Mouse (Mus musculus) kidney, adult 2 months (tissue): Measurements from ENCODE around the gene G430095P16Rik. TPM values are rescaled to one million over a fixed set of nuclear protein-coding genes. Genes with fewer than 3 reads are reported as not detected.
A peak's percentile ranks its signal among the peaks of the same experiment; 100 is the strongest.

Experiments used
- DNase-seq: peaks from one replicate; pipeline ENCODE4 v3.0.0; 2021
- H3K27ac ChIP-seq: fragments of 200-500 bp; 2 replicates; pipeline ENCODE4 v1.5.1; 2012; ENCODE audit warnings: low read depth, low read length, control low read depth, inconsistent platforms; ENCODE audit not compliant: insufficient read depth
- H3K27me3 ChIP-seq: fragments of 200-500 bp; replicated peaks from 2 replicates; pipeline ENCODE4 v1.6.1; 2012; ENCODE audit warnings: mild to moderate bottlenecking, moderate library complexity, low read length, inconsistent platforms; ENCODE audit not compliant: control insufficient read depth, insufficient read depth
- H3K36me3 ChIP-seq: fragments of 200-500 bp; 2 replicates; pipeline ENCODE4 v1.6.1; 2012; ENCODE audit warnings: mild to moderate bottlenecking, moderate library complexity, low read length, inconsistent platforms; ENCODE audit not compliant: control insufficient read depth, insufficient read depth
- H3K4me1 ChIP-seq: fragments of 200-500 bp; 2 replicates; pipeline ENCODE4 v1.6.1; 2011; ENCODE audit warnings: low read length; ENCODE audit not compliant: control insufficient read depth, insufficient read depth
- H3K4me3 ChIP-seq: fragments of 200-500 bp; 2 replicates; pipeline ENCODE4 v1.5.1; 2011; ENCODE audit warnings: mild to moderate bottlenecking, low read depth, low read length, control low read depth; ENCODE audit not compliant: insufficient read depth
- CTCF ChIP-seq: fragments of 200-500 bp; conservative IDR thresholded peaks from 2 replicates; pipeline ENCODE4 v1.5.1; 2011; ENCODE audit warnings: low read depth, mild to moderate bottlenecking, control low read depth, low read length, moderate library complexity, mixed read lengths; ENCODE audit not compliant: insufficient read depth, insufficient read length
- POLR2A ChIP-seq: fragments of 200-500 bp; IDR thresholded peaks from one replicate; pipeline ENCODE4 v1.6.1; 2011; ENCODE audit warnings: low read depth, low read length, control low read depth
- WGBS: fragments of 180-500 bp; shearing (Covaris S2); methylation state at CpG from one replicate; pipeline ENCODE4 v1.1.7; 2018; 5-methylcytosine and 5-hydroxymethylcytosine counted together
- polyA plus RNA-seq: library from polyadenylated mRNA; depleted of rRNA; stranded (reverse); fragments of >200 nt; gene quantifications from 2 replicates; pipeline ENCODE4 v1.2.3, GENCODE M21; 2012

G430095P16Rik gene
- polyA plus RNA-seq, 1 experiment = 0.81 TPM

DNA sequence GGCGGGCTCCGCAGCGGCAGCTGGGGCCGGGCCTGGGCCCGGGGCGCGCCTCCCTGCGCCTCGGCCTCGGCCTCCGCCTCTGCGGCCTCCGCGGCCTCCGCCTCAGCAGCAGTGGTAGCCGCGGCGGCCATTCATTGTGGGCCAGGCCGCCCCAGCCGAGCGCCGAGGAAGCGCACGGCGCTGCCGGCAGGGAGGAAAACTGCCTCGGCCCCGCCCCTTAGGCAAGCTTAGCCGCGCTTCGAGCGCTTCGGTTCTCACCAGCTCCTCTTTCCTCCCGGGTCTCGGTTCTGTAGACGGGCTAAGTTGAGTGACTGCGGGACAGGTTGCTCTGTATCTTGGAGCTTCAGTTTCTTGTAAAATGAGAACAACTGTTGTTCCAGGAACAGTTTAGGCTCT is 35.1 kb upstream of the G430095P16Rik start, which contains the start of gene Nacc1:
TSS of gene Nacc1 (minus strand) at position 158 of the 396 bp plus-strand sequence.
- WGBS = under 1% methylated on average over 33 of the region's 37 CpGs
- peaks cover 25% of the 10 kb centered on the region for H3K4me1 ChIP-seq
- H3K4me3 ChIP-seq = peak within 1 kb of the TSS; percentile 88
- TF ChIP-seq POLR2A (no peak), CTCF (no peak)
- no peaks in the 10 kb centered on the region for H3K27me3 ChIP-seq
- no peaks in the 10 kb centered on the region for H3K36me3 ChIP-seq
- H3K27ac ChIP-seq = peak within 1 kb of the TSS; percentile 76
- DNase-seq = peak; percentile 93

DNA sequence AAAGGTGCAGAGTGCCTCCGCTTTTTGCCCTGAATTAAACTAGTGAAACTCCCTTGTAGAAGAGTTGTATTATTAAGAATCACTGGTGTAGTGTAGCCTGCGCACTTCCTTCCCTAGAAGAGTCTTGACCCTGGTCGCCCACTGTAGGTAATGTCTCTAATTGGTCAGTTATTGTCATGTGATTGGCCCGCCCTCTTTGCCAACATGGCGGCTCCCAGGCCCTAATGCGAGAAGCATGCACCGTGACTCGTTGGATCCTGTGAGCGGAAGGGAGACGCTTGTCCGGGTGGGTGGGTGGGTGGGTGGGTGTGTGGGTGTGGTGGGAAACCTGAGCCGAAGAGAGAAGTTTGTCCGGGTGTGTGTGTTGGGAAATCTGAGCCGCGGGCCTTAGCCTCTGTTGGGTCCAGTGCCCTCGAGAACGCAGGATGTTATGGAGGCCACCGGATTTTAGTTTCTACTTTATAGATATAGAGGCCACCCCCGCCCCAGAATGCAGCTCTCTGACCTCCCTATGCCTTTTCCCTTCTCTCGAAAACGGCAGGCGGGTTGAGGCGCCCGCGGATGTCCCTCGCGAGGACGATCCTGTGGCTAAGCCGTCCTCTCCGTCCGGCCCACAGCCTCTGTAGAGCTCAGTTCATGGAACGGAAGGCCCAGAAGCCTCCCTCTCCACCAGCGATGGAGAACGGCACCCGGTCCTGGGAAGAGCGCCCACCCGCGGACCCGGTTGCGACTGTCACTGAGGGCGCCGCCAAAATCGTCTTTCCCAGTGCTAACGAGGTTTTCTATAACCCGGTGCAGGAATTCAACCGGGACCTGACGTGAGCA is 33.5 kb upstream of the G430095P16Rik start:
- Histone ChIP-seq H3K27me3 (no peaks in the 10 kb centered on the region), H3K4me3 (peak overlapping the region; percentile 75), H3K4me1 (peaks cover 23% of the 10 kb centered on the region), H3K36me3 (no peaks in the 10 kb centered on the region), H3K27ac (no peak overlapping the region)
- WGBS = under 1% methylated on average over 47 of the region's 47 CpGs
- peak; percentile 97 for DNase-seq
- TF ChIP-seq POLR2A (no peak), CTCF (no peak)

DNA sequence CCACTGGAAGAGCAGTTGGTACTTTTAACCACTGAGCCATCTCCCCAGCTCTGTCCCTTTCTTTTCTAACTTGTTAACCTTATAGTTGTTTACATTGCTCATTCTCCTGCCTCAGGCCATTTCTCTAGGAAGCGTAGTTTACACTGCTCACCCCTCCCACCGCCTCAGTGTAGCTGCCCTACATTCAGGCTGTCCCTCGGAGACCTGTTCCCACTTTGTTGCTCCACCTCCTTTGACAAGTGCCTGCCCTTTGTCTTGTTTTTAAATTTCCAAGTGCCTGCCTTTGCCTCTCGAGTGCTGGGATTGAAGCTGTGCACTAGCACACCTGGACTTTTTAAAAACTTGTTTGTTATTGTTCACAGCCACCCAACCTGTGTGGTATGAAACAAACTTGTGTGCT is 29.5 kb upstream of the G430095P16Rik start:
- DNase-seq = no peak
- no peak overlapping the region for H3K4me3 ChIP-seq
- H3K36me3 ChIP-seq = no peaks in the 10 kb centered on the region
- H3K27me3 ChIP-seq = no peaks in the 10 kb centered on the region
- TF ChIP-seq POLR2A (no peak), CTCF (no peak)
- WGBS = 83% methylated on average over 4 of the region's 4 CpGs
- H3K27ac ChIP-seq = no peak overlapping the region
- H3K4me1 ChIP-seq = peaks cover 5% of the 10 kb centered on the region; the same call in 1 of the 2 replicates

DNA sequence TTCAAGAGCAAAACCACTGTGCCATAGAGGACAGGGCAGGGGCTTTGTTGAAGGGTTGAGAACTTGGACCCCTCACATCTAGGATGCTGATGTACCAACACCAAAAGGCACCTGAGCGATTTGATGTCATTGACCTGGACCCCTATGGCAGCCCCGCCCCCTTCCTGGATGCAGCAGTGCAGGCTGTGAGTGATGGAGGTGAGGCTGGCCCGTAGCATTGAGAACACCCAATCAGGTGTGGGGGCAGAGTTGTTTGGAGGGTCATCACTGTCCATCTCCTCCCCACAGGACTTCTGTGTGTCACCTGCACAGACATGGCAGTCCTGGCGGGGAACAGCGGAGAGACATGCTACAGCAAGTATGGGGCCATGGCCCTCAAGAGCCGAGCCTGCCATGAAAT is 27.7 kb upstream of the G430095P16Rik start:
- H3K4me1 ChIP-seq = 0 out of 2 replicates have a peak, but pooled peaks cover 3% of the 10 kb centered on the region
- WGBS = 88% methylated on average over 6 of the region's 6 CpGs
- no peaks in the 10 kb centered on the region for H3K36me3 ChIP-seq
- no peak overlapping the region for H3K4me3 ChIP-seq
- no peak for DNase-seq
- H3K27ac ChIP-seq = no peak overlapping the region
- TF ChIP-seq CTCF (no peak), POLR2A (no peak)
- no peaks in the 10 kb centered on the region for H3K27me3 ChIP-seq

DNA sequence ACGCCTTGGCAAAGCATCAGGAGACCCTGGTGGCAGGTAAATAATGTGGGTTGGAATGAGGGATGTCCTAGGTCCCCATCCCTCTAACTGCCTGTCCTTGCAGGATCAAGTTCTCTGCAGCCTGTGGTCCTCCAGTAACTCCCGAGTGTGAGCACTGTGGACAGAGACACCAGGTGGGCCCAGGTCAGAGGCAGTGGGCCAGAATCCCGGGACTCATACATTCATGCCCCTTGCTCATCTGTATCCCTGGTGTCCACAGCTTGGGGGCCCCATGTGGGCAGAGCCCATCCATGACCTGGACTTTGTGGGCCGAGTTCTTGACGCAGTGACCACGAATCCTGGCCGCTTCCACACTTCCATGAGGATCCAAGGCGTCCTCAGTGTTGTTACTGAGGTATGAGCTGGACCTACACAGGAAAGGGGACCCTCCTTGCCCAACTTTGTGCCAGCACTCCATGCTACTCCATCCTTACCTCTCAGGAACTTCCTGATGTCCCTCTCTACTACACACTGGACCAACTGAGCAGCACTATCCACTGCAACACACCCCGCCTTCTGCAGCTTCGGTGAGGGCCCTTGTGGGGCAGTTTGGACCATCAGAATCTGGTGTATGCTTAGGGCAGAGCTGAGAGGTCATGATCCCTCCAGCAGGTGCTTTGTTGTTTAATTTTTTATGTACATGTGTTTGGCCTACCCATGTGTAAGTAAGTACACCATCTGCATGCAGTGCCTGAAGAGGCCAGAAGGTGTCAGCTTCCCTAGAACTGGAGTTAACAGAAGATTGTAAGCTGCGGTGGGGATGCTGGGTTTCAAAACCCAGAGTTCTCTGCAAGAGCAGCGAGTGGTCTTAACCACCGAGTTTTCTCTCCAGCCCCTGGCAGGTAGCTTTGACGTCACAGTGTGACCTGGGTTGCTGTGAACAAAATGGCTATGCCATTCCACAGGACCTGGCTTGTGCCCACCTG is 25.4 kb upstream of the G430095P16Rik start:
- no peak for DNase-seq
- Histone ChIP-seq H3K27ac (no peak overlapping the region), H3K27me3 (no peaks in the 10 kb centered on the region), H3K4me3 (no peak overlapping the region), H3K36me3 (no peaks in the 10 kb centered on the region), H3K4me1 (0 out of 2 replicates have a peak, but pooled peaks cover 3% of the 10 kb centered on the region)
- TF ChIP-seq CTCF (peak; percentile 46), POLR2A (no peak)
- 88% methylated on average over 14 of the region's 14 CpGs for WGBS

DNA sequence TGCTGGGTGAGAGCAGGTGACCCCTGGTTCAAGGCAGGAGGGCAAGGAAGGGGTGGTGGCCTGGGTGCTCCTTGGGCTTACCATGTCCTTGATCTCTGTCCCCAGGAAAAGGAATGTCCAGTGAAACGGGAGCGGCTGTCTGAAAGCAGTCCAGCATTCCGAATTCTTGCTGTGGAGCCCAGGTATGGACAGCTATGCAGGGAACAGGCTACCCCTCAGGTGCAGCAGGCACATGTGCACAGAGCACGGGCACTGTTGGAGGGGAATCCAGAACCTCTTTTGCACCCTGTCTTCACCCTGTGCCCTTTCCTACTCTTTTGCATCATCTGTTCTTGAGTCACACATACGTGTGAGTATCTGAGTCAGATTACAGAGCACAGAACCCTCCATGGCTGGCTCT is 24.5 kb upstream of the G430095P16Rik start:
- DNase-seq = no peak
- TF ChIP-seq POLR2A = no peak
- no peak for TF ChIP-seq CTCF
- H3K4me1 ChIP-seq = 0 out of 2 replicates have a peak, but pooled peaks cover 3% of the 10 kb centered on the region
- no peak overlapping the region for H3K27ac ChIP-seq
- 90% methylated on average over 5 of the region's 5 CpGs for WGBS
- no peaks in the 10 kb centered on the region for H3K36me3 ChIP-seq
- H3K4me3 ChIP-seq = no peak overlapping the region
- no peaks in the 10 kb centered on the region for H3K27me3 ChIP-seq

DNA sequence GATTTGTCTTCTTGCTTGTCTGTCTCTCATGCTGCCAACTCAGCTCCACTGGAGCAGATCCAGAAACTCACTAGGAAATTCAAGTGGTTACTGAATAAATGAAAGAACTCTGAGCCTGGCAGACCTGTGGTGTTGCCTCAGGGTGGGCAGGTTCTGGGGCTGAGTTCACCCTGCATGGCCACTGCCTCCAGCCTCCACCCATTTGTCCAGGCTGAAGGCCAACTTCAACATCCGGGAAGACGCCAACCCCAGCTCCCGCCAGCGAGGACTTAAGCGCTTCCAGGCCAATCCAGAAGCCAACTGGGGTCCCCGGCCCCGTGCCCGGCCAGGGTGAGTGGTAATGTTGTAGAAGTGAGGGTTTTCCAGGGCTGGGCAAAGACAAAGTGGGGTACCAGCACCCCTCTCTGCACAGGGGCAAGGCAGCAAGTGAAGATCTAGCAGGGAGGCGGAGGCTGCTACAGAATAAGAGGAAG is 23.8 kb upstream of the G430095P16Rik start:
- WGBS = 43% methylated on average over 9 of the region's 9 CpGs
- DNase-seq = peak; percentile 90

More for the DNA sequence above, 23.8 kb upstream of the G430095P16Rik start:
- Histone ChIP-seq H3K27ac (peak overlapping the region; percentile 63), H3K4me3 (peak overlapping the region; percentile 18; the same call in 1 of the 2 replicates), H3K36me3 (no peaks in the 10 kb centered on the region), H3K4me1 (0 out of 2 replicates have a peak, but pooled peaks cover 3% of the 10 kb centered on the region), H3K27me3 (no peaks in the 10 kb centered on the region)
- TF ChIP-seq POLR2A (no peak), CTCF (no peak)
